Mouse (Mus musculus) myocyte (in vitro differentiated cells): ENCODE results near the gene Slbp. TPM values are rescaled to one million over a fixed set of nuclear protein-coding genes. Genes with fewer than 3 reads are reported as not detected.

ENCODE experiments used
- H3K27me3 ChIP-seq: one replicate; pipeline ENCODE4 v1.6.1; 2011; ENCODE audit not compliant: control insufficient read depth, insufficient read depth, insufficient read length
- H3K36me3 ChIP-seq: one replicate; pipeline ENCODE4 v1.6.1; 2011; ENCODE audit not compliant: control insufficient read depth, insufficient read depth
- H3K4me2 ChIP-seq: one replicate; pipeline ENCODE4 v1.6.1; 2011; ENCODE audit warnings: low read depth, control low read depth
- H3K4me3 ChIP-seq: one replicate; pipeline ENCODE4 v1.5.1; 2011; ENCODE audit warnings: mild to moderate bottlenecking, control low read depth, moderate library complexity
- H3K79me2 ChIP-seq: one replicate; pipeline ENCODE4 v1.6.1; 2011; ENCODE audit not compliant: control insufficient read depth, insufficient read depth
- H3ac ChIP-seq: one replicate; pipeline ENCODE4 v1.6.1; 2011; ENCODE audit not compliant: control insufficient read depth, insufficient read length
- CEBPB ChIP-seq: IDR thresholded peaks from 2 replicates; pipeline ENCODE4 v1.6.1; 2011; ENCODE audit warnings: mild to moderate bottlenecking, moderate library complexity; ENCODE audit not compliant: poor library complexity, insufficient read depth, severe bottlenecking
- E2F4 ChIP-seq: IDR thresholded peaks from one replicate; pipeline ENCODE4 v1.6.1; 2011; ENCODE audit warnings: mild to moderate bottlenecking, control low read depth, moderate library complexity; ENCODE audit not compliant: insufficient read depth
- MAX ChIP-seq: IDR thresholded peaks from one replicate; pipeline ENCODE4 v1.6.1; 2011; ENCODE audit warnings: low read depth, mild to moderate bottlenecking, control low read depth
- MYOD1 ChIP-seq, 3 experiments: IDR thresholded peaks; one replicate each; pipeline ENCODE4 v1.6.1; 2011; ENCODE audit warnings: control low read depth in 2 of 3, low read depth in 2 of 3, mild to moderate bottlenecking in 2 of 3, moderate library complexity in 1 of 3; ENCODE audit not compliant: insufficient read length in 2 of 3, control insufficient read depth in 1 of 3
- MYOG ChIP-seq, 3 experiments: IDR thresholded peaks; one replicate each; pipeline ENCODE4 v1.6.1; 2011; ENCODE audit warnings: control low read depth in 2 of 3, low read depth in 2 of 3, mild to moderate bottlenecking in 2 of 3; ENCODE audit not compliant: insufficient read length in 2 of 3, control insufficient read depth in 1 of 3, insufficient read depth in 1 of 3
- POLR2A ChIP-seq: IDR thresholded peaks from one replicate; pipeline ENCODE4 v1.6.1; 2011; ENCODE audit warnings: low read depth, mild to moderate bottlenecking, control low read depth, moderate library complexity; ENCODE audit not compliant: insufficient read length
- POLR2AphosphoS2 ChIP-seq: IDR thresholded peaks from one replicate; pipeline ENCODE4 v1.6.1; 2011; ENCODE audit warnings: low read depth, control low read depth; ENCODE audit not compliant: insufficient read length
- REST ChIP-seq: IDR thresholded peaks from one replicate; pipeline ENCODE4 v1.6.1; 2011; ENCODE audit warnings: mild to moderate bottlenecking, control low read depth, moderate library complexity; ENCODE audit not compliant: insufficient read depth, insufficient read length
- SRF ChIP-seq: IDR thresholded peaks from one replicate; pipeline ENCODE4 v1.6.1; 2011; ENCODE audit warnings: low read depth; ENCODE audit not compliant: control insufficient read depth, insufficient read length
- TCF12 ChIP-seq: IDR thresholded peaks from one replicate; pipeline ENCODE4 v1.6.1; 2011; ENCODE audit warnings: mild to moderate bottlenecking, control low read depth; ENCODE audit not compliant: poor library complexity, insufficient read depth, severe bottlenecking
- TCF3 ChIP-seq: IDR thresholded peaks from one replicate; pipeline ENCODE4 v1.6.1; 2011; ENCODE audit warnings: low read depth, control low read depth; ENCODE audit not compliant: insufficient read length
- USF1 ChIP-seq: IDR thresholded peaks from one replicate; pipeline ENCODE4 v1.6.1; 2011; ENCODE audit warnings: low read depth, mild to moderate bottlenecking, control low read depth, moderate library complexity
- polyA plus RNA-seq: library from polyadenylated mRNA; unstranded; fragments of >200 nt; fragmentation: generic; extraction: Trizol; gene quantifications from one replicate; pipeline ENCODE4 v1.2.1, GENCODE M21; 2012; ENCODE audit warnings: missing spikeins

The Slbp gene
- polyA plus RNA-seq, 1 experiment, result 13.1 TPM

GRCm38 (mm10) chr5:33611795-33612194 lies 40.6 kb downstream of the Slbp start:
- TF ChIP-seq REST (no peak), TCF3 (no peak), MAX (no peak)
- Histone ChIP-seq H3ac (no peak overlapping the region), H3K36me3 (peaks cover 20% of the 10 kb centered on the region), H3K4me2 (no peak overlapping the region), H3K27me3 (no peaks in the 10 kb centered on the region), H3K4me3 (no peak overlapping the region), H3K79me2 (peaks cover 2% of the 10 kb centered on the region)

- no peak overlapping the region for H3K4me3 ChIP-seq
- no peak overlapping the region for H3ac ChIP-seq
- no peaks in the 10 kb centered on the region for H3K27me3 ChIP-seq
- TF ChIP-seq E2F4, result no peak
- no peak for TF ChIP-seq USF1
- no peak for TF ChIP-seq CEBPB
- no peak for TF ChIP-seq REST
- H3K79me2 ChIP-seq, result no peaks in the 10 kb centered on the region
- no peak overlapping the region for H3K4me2 ChIP-seq
- H3K36me3 ChIP-seq, result peaks cover 27% of the 10 kb centered on the region
These were observed 43.1 kb downstream of the Slbp start for GRCm38 (mm10) chr5:33609226-33609625.

- Histone ChIP-seq H3K36me3 (peaks cover 24% of the 10 kb centered on the region), H3ac (no peak overlapping the region), H3K79me2 (no peaks in the 10 kb centered on the region), H3K27me3 (no peaks in the 10 kb centered on the region), H3K4me3 (no peak overlapping the region), H3K4me2 (no peak overlapping the region)
- TF ChIP-seq MYOD1 (IDR thresholded peaks at IDR 0.05; ENCODE audit: control insufficient read depth in 1 of 3, insufficient read length in 2 of 3, low read depth in 2 of 3), result no peak
- TF ChIP-seq TCF12, result no peak
- TF ChIP-seq MAX, result no peak
- no peak for TF ChIP-seq POLR2A
- TF ChIP-seq USF1, result no peak
- TF ChIP-seq MYOG (IDR thresholded peaks at IDR 0.05; ENCODE audit: control insufficient read depth in 1 of 3, insufficient read depth in 1 of 3, insufficient read length in 2 of 3, low read depth in 2 of 3), result no peak
- TF ChIP-seq TCF3, result no peak
- no peak for TF ChIP-seq CEBPB
- no peak for TF ChIP-seq REST
- TF ChIP-seq E2F4, result no peak
- TF ChIP-seq SRF, result no peak
- no peak for TF ChIP-seq POLR2AphosphoS2
These were observed 44.9 kb downstream of the Slbp start for GRCm38 (mm10) chr5:33607434-33607833.

GRCm38 (mm10) chr5:33606631-33607030 lies 45.7 kb downstream of the Slbp start:
- no peaks in the 10 kb centered on the region for H3K27me3 ChIP-seq
- H3K36me3 ChIP-seq, result peaks cover 19% of the 10 kb centered on the region
- no peak overlapping the region for H3ac ChIP-seq
- no peak overlapping the region for H3K4me2 ChIP-seq
- H3K4me3 ChIP-seq, result no peak overlapping the region
- TF ChIP-seq POLR2A (no peak), REST (no peak), SRF (no peak), MYOD1 (IDR thresholded peaks at IDR 0.05; ENCODE audit: control insufficient read depth in 1 of 3, insufficient read length in 2 of 3, low read depth in 2 of 3) (no peak), MAX (no peak), MYOG (IDR thresholded peaks at IDR 0.05; ENCODE audit: control insufficient read depth in 1 of 3, insufficient read depth in 1 of 3, insufficient read length in 2 of 3, low read depth in 2 of 3) (no peak), TCF12 (no peak), POLR2AphosphoS2 (no peak), E2F4 (no peak), USF1 (no peak), TCF3 (no peak), CEBPB (no peak)
- H3K79me2 ChIP-seq, result no peaks in the 10 kb centered on the region

GRCm38 (mm10) chr5:33605314-33605713 lies 47.1 kb downstream of the Slbp start:
- H3K79me2 ChIP-seq, result no peaks in the 10 kb centered on the region
- H3K27me3 ChIP-seq, result no peaks in the 10 kb centered on the region
- TF ChIP-seq POLR2A (no peak), POLR2AphosphoS2 (no peak), MAX (no peak), TCF12 (no peak)
- H3K36me3 ChIP-seq, result peaks cover 16% of the 10 kb centered on the region
- H3K4me2 ChIP-seq, result no peak overlapping the region
- H3K4me3 ChIP-seq, result no peak overlapping the region
- H3ac ChIP-seq, result no peak overlapping the region

- Histone ChIP-seq H3K4me2 (no peak overlapping the region), H3K27me3 (peaks cover 7% of the 10 kb centered on the region), H3K36me3 (no peaks in the 10 kb centered on the region), H3K79me2 (no peaks in the 10 kb centered on the region), H3K4me3 (no peak overlapping the region), H3ac (no peak overlapping the region)
- TF ChIP-seq POLR2AphosphoS2 (no peak), POLR2A (no peak), TCF3 (no peak), USF1 (no peak), SRF (no peak)
These were observed 58.8 kb downstream of the Slbp start for GRCm38 (mm10) chr5:33593620-33594019.
